Mouse (Mus musculus) cortical plate, adult 2 months (tissue): Measurements from ENCODE around the gene Smagp.

ENCODE experiments used
- CTCF ChIP-seq: fragments of 200-500 bp; IDR thresholded peaks from 2 replicates; pipeline ENCODE4 v1.5.1; 2011; ENCODE audit warnings: mild to moderate bottlenecking, control low read depth, low read length; ENCODE audit not compliant: insufficient read depth; ENCODE audit errors: extremely low read depth
- POLR2A ChIP-seq: fragments of 200-500 bp; IDR thresholded peaks from 2 replicates; pipeline ENCODE4 v1.6.1; 2011; ENCODE audit warnings: mild to moderate bottlenecking, low read length, control low read depth; ENCODE audit not compliant: insufficient read depth; ENCODE audit errors: extremely low read depth

- TF ChIP-seq CTCF (no peak), POLR2A (no peak)
Measured at GRCm38 (mm10) chr15:100635239-100635638, 1.5 kb downstream of the Smagp start.
